Mouse (Mus musculus) lung, postnatal 4 days (tissue): ENCODE measurements around the gene Siah2.

Source experiments
- DNase-seq, 2 experiments: peaks; one replicate each; pipeline ENCODE4 v3.0.0; 2021

Siah2 gene

GRCm38 (mm10) chr3:58691997-58692721 is at the start of gene Siah2:
Siah2 (minus strand) TSS chr3:58692400.
- DNase-seq: peak; percentile 93 to 96

GRCm38 (mm10) chr3:58739536-58739935 is 47.3 kb upstream of the Siah2 start:
- no peak for DNase-seq

GRCm38 (mm10) chr3:58738346-58739089 is 46.3 kb upstream of the Siah2 start:
- no peak for DNase-seq

GRCm38 (mm10) chr3:58731520-58731919 is 39.3 kb upstream of the Siah2 start:
- no peak for DNase-seq

- no peak for DNase-seq
Measured at GRCm38 (mm10) chr3:58730580-58730979, 38.4 kb upstream of the Siah2 start.

- peak; percentile 15 to 43 for DNase-seq
Measured at GRCm38 (mm10) chr3:58729549-58729948, 37.3 kb upstream of the Siah2 start.

- DNase-seq: no peak
Measured at GRCm38 (mm10) chr3:58727601-58728000, 35.4 kb upstream of the Siah2 start.

GRCm38 (mm10) chr3:58727012-58727411 is 34.8 kb upstream of the Siah2 start:
- peak in 1 of 2 experiments; percentile 36 for DNase-seq

- no peak for DNase-seq
Measured at GRCm38 (mm10) chr3:58726374-58726773, 34.2 kb upstream of the Siah2 start.

- no peak for DNase-seq
Measured at GRCm38 (mm10) chr3:58724815-58725214, 32.6 kb upstream of the Siah2 start.

GRCm38 (mm10) chr3:58723656-58724055 is 31.5 kb upstream of the Siah2 start:
- no peak for DNase-seq

- DNase-seq: no peak
Measured at GRCm38 (mm10) chr3:58719461-58720230, 27.4 kb upstream of the Siah2 start.

- DNase-seq: no peak
Measured at GRCm38 (mm10) chr3:58716705-58717104, 24.5 kb upstream of the Siah2 start.

GRCm38 (mm10) chr3:58714767-58715166 is 22.6 kb upstream of the Siah2 start:
- DNase-seq: no peak

- DNase-seq: no peak
Measured at GRCm38 (mm10) chr3:58714034-58714433, 21.8 kb upstream of the Siah2 start.

- no peak for DNase-seq
Measured at GRCm38 (mm10) chr3:58713191-58713590, 21.0 kb upstream of the Siah2 start.

- DNase-seq: no peak
Measured at GRCm38 (mm10) chr3:58704547-58704946, 12.3 kb upstream of the Siah2 start.

GRCm38 (mm10) chr3:58703748-58704147 is 11.5 kb upstream of the Siah2 start:
- DNase-seq: no peak

- DNase-seq: no peak
Measured at GRCm38 (mm10) chr3:58702329-58702728, 10.1 kb upstream of the Siah2 start.

- DNase-seq: no peak
Measured at GRCm38 (mm10) chr3:58701441-58701840, 9.2 kb upstream of the Siah2 start.

GRCm38 (mm10) chr3:58697926-58698325 is 5.7 kb upstream of the Siah2 start:
- no peak for DNase-seq

- no peak for DNase-seq
Measured at GRCm38 (mm10) chr3:58696806-58697205, 4.6 kb upstream of the Siah2 start.

GRCm38 (mm10) chr3:58695507-58695906 is 3.3 kb upstream of the Siah2 start:
- DNase-seq: peak in 1 of 2 experiments; percentile 26

- DNase-seq: no peak
Measured at GRCm38 (mm10) chr3:58695044-58695443, 2.8 kb upstream of the Siah2 start.
